Mouse (Mus musculus): Measurements from ENCODE around the gene Rnf144b.

Rnf144b gene

DNA sequence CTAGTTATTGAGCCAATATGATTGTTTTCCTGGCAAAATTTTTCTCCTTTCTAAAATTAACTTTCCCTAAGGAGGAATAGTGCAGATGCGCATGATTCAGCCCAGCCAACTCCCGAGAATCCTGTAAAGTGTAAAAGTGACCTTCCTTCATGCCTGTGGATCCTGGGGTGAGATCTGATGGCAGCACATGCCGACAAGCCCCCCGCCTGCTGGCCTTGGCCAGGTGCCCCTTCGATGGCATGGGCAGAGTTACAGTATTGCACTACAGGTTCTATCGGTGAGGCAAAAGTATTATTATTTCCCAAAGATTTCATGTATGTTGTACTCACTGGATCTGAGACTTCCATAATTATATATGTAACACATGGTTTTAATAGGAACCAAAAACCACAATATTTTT is 2.5 kb downstream of the Rnf144b start:
- DNase-seq (ENCODE audit: low spot score) = no peak

DNA sequence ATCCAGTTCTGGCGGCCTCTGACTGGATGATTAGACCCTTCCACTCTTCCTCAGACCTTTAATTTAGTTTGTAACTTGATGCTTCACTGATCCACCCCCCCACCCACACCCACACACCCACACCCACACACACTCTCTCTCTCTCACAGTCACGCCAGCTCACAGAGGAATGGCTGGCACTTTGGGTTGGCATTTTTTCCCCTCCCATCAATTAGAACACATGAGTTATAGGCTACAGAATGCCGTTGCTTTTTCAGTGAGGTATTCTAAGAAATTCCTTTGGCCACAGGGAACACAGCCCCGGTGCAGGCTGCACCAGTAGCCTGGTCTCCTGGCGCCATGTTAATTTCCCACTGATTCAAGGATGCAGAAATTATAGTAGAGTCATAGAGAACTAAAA is 3.1 kb downstream of the Rnf144b start:
- no peak for DNase-seq (ENCODE audit: low spot score)

DNA sequence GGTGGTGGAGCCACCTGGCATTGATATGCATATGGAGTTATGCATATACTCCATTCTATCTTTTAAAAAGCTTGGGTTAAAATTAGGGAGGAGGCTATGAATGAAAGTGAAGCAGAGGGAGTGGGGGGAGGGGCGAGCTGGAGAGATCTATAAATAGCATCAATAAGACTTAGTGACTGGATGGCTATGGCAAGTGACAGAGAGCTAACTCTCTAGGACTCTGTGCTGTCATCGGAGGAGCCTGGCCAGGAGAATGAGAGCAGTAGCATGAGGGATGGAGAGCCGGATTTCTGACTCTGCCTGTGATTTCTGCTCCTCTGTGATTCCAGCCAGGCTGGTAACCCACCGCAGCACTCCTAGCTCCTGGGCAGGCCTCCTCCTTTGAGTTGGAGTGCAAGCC is 6.6 kb downstream of the Rnf144b start:
- DNase-seq (ENCODE audit: low spot score) = no peak

DNA sequence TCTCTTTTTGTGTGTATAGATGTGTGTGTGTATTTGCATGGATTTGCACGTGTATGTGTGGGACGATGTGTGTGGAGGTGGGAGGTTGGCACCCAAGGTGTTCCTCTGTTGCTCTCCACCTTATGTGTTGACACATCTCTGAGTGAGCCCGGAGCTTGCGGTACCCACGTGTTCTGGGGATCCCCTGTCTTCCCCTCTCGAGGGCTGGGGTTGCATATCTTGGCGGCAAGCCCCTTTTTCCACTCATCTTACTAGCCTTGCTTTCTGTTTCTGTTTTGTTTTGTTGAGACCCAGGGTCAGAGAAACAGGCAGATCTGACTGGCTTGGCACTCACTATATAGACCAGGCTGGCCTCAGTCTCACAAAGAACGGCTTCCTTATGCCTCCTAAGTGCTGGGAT is 10.6 kb downstream of the Rnf144b start:
- DNase-seq (ENCODE audit: low spot score) = no peak

DNA sequence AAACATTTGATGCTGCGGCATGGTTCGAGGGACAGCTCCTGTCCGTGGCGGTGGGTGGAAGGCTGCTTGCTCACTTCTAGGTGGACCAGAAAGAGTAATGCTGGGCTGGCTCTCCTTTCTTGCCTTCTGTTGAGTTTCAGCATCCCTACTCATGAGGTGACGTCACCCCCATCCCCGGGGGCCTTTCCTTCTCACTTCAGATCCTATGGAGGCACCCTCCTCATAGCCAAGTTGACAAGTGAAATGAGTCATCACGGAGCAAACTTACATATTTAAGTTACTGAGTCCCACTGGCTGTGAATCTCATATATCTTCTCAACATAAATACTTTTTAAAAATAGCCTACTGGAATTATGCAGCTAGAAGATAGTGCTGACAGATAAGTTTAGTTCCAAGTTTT is 12.4 kb downstream of the Rnf144b start:
- DNase-seq (ENCODE audit: low spot score) = no peak

DNA sequence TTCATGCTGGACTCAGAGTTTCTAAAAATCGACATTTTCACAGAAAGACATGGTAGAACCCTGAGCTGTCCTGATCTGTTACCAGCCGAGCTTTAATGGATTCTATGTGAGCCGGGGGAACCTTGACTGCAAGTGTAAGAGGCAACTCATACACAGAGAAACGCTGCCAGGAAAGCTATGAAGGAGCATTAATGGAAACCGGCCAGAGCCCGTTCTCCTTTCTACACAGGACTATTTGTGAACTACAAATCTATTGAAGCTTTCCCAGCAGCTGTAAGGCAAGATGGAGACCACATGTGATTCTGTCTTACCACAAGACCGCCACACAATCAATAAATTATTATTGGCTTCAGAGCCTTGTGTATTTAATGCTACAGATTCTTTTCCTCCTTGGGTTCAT is 13.3 kb downstream of the Rnf144b start:
- DNase-seq (ENCODE audit: low spot score) = no peak

DNA sequence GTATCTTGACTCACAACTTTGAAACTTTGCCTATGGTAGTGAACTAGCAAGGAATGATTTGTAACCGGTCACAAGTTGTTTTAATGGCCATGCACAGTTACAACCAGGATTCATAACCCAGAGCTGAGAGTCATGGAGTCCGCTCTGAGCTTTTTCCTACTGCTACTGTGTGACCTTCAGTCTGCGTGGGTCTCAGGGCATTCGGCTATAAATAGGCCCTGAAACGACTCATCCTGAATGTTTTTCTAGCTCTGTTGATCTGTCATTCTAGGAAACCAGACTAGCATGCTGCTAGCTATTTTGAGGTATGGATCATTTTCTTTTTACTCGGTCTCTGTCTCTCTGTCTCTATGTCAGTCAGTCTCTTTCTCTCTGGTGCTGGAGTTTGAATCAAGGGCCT is 20.3 kb downstream of the Rnf144b start:
- no peak for DNase-seq (ENCODE audit: low spot score)

DNA sequence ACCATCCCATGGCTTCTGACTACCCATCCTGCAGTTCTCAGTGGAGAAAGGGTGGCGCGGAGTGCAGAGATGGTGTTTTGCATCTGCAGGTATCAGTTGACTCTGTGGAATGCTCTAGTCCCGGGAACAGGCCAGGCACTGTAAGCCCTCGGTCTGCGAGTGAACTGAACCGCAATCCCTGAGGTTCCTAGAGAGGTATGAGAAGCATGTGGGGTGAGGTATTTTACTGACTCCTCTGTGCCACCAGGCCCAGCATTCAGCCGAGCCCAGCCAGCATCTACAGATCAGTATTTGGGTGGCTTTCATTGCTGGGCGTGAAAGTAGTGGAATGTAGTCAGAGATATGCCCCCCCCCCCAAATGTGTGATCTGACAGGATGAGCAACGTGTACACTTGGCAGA is 23.5 kb downstream of the Rnf144b start:
- DNase-seq (ENCODE audit: low spot score) = no peak

DNA sequence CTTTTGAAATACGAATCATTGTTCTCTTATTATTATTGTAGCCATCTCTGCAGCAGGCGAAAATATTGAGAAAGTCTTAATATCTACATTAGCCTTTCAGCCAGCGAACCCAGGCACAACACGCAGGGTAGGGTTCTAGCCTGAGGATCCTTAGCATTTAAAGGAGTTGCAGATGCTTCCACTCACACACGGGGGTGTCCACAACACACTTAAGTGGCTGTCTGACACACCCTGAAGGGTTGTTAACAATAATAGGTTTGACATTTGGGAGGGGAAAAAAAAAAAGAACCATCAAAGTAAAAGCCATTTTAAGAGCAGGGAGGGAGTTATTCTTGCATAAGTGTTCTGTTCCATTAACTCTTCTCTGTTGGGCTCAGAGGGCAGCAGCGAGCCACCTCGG is 23.9 kb downstream of the Rnf144b start:
- no peak for DNase-seq (ENCODE audit: low spot score)

DNA sequence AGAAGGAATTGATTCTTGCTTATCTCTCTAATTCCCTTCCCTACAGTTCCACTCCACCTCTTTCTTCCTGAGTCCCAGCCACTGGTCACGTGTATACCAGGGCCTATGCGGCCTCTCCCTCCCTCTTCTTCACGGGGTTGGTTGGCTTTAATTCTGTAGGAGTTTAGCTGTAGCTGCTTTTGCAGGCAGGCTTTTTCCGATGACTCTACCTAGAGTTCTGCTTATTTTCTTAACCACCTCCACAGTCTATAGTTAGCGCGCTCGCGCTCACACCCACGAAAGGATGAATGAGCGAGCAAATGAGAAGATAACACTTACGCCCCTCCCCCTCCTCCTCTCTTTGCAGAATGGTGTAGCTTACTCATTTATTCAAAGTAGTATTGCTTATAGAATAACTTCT is 26.1 kb downstream of the Rnf144b start:
- DNase-seq (ENCODE audit: low spot score) = no peak

DNA sequence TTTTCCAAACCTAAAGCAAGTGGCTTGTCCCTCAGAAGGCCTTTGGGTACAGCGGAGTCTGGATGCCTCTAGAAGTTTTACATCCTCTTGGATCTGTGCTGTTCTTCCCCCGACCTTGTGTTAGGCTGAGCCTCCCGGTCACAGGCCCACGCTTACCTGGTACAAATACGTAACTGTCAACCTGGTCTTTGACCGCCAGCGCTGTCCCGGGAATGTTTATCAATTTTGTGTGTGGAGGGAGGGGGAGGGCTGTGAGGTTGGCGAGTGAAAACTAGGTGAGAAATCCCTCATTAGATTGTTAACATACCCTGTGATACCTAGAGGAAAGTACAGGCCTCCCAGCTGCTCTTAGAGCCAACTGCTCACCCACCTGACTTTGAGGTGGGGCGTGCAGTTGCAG is 27.5 kb downstream of the Rnf144b start:
- no peak for DNase-seq (ENCODE audit: low spot score)

DNA sequence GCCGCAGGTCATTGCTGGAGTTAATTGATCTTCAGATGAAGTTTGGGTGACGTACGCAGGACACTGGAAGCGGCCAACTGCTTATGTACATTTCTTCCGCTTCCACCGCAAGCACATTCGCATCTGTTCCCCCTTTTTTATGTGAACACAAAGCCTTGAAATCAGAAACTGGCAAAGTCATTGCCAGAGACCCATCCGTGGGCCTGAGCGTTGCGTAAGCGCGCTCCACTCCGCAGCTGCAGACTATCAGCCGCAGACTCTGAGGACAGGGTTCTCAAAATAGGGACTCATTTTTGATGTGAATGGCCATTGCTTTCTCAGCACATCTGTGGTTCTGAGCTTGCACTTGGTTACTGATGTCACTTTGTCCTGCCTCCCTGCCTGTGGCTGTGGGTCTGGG is 28.6 kb downstream of the Rnf144b start:
- no peak for DNase-seq (ENCODE audit: low spot score)

DNA sequence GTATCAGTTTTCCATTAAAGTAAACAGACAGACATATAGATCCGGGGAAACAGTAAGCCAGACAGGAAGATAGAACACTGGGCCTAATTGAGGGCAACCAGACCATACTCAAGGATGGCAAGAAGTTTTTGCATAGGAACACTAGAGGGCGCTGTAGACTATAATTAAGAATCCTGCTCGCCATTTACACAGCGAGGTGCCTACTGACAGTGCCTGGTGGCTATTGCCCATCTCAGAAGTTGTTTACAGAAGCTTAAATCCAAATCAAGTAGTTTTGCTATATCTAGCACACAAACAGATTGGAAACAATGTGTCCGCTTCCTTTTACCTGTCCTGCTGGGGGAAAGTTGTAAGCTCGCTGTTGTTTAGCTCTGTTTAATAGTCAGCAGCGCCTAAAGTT is 29.9 kb downstream of the Rnf144b start:
- DNase-seq (ENCODE audit: low spot score) = no peak

DNA sequence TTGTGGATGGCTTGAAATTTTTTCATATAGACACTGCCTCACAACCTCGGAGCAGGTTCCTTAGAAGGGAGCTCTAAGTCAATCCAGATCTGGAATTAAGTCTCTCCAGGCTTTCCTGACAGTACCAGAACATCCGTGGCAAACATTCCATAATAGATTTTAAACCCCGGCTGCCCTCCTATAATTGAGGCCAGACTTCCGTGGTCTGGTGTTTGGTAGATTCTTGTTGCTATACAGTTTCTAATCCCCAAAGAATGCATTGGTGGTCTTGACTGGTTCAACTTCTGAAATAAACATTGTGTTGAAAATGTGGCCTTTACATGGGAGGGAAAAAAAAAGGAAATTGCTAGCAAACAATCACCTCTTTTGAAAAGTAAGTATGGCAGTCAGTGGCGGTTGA is 30.8 kb downstream of the Rnf144b start:
- no peak for DNase-seq (ENCODE audit: low spot score)

DNA sequence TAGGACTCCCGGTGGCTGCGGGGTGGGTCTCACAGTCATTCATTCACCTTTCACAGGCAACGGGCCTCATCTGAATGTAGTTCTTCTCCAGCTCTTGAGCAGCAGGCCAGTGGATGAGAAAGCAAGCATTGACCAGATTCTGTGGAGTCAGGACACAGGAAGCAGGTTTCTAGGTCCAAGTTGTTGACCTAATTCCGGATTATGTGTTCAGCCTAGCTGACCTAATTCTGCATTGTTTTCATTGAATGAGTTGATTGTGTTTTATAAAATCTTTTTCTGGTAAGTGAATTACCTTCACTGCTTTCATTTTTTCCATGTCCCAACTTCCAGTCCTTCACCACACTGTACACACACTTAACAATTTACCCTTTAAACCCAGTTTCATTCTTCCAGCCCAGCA is 32.4 kb downstream of the Rnf144b start:
- DNase-seq (ENCODE audit: low spot score) = no peak

DNA sequence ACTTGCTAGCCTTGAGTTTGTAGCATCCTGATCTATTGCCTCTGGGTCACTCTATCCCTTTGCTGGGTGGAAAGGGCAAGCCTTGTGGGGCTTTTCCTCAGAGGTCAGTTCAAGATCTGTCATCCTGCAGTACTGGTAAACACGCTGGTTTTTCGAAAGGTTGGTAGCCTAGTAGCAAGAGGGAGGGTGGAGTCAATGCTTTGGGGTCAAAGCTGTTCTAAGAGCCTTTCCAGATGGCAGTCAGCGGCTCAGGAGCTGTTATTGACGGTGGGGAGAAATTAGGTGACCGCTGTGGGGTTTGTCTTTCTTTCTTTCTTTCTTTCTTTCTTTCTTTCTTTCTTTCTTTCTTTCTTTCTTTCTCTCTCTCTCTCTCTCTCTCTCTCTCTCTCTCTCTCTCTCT is 34.4 kb downstream of the Rnf144b start:
- DNase-seq (ENCODE audit: low spot score) = no peak

DNA sequence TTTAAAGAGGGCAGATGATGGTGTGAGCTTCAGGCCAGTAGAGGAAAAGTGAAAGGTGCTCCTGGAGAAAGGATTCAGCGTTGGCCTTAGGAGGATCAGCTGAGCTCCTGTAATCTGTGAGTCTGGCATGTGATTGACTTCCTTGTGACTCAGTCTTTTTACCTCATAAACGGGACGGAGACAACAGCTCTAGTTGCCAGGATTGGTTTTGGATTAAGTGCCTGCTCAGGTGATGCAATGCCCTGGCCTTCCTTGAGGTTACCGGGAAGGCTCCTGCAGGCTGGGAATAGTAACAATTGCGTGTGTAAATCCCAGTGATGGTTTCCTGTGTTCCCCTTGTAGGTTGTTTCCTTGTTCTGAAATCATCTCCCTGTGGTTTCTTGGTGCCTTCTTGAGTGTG is 39.5 kb downstream of the Rnf144b start:
- DNase-seq (ENCODE audit: low spot score) = no peak

DNA sequence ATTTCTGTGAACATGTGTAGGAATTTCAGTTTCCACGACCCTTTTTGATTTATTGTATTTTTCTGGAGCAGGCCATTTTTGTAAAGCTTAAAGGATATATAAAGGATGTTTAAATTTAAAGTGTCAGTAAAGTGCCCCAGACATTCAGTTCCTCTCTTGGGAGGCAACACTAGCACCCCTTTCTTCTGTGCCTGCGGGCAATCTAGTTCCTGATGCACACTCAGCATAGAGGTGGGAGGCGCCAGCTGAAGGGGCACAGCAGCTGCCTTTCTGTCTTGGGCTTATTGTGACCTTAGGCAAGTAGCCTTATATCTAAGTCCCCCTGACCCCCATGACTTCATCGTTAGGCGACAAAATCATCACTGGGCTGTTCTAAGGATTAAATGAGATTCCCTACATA is 42.3 kb downstream of the Rnf144b start:
- DNase-seq (ENCODE audit: low spot score) = no peak

DNA sequence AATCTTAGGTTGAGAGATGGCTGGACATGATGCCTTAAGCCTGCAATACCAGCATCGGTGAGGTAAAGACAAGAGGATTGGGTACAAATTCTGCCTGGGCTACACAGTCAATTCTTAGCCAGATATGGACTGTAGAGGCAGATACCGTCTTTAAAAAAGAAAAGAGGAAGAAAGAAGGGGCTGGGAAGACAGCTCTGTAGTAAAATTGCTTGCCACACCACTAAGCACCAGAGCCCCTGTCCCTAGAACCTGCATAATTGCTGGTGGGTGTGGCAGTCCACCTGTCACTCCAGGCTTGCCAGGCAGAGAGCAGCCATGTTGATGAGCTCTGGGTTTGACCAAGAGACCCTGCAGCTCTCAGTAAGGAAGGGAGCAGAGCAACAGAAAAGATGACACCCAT is 42.8 kb downstream of the Rnf144b start:
- DNase-seq (ENCODE audit: low spot score) = no peak

DNA sequence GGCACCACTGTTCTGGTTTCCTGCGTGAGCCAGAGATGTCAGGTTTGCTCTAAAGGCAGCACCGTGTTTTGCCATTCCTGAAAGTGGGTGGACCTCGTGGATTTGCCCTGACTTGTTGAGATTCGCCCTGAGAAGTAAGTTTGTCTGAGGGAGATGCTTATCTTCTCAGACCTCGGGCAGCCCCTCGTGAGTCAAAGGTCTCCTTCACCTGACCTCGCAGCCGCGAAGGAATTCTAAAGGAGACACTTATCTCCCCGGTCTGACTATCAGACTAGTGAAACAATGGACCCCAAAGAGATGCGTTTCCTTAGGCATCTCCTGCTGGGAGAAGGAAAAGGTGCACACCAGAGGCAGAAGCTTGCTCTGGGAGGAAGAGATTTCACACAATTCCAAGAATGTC is 46.0 kb downstream of the Rnf144b start:
- no peak for DNase-seq (ENCODE audit: low spot score)

DNA sequence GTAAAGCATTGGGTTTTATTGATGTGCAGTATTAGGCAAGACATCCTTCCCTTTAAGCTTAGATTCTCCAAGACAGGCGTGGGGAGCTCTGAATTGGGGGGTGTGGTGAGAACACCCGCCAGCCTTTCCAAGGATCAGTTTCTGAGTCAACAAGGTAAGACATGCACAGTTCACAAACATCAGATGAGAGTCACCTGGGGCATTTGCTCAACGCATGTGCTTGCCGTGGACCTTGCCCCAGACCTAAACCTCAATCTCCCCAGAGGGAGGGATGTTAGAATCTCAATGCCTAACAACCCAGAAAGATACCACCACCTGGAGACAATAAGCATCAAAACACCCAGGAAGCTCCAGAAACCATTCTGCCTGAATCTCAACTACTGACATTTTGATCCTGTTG is 47.6 kb downstream of the Rnf144b start:
- DNase-seq (ENCODE audit: low spot score) = no peak

DNA sequence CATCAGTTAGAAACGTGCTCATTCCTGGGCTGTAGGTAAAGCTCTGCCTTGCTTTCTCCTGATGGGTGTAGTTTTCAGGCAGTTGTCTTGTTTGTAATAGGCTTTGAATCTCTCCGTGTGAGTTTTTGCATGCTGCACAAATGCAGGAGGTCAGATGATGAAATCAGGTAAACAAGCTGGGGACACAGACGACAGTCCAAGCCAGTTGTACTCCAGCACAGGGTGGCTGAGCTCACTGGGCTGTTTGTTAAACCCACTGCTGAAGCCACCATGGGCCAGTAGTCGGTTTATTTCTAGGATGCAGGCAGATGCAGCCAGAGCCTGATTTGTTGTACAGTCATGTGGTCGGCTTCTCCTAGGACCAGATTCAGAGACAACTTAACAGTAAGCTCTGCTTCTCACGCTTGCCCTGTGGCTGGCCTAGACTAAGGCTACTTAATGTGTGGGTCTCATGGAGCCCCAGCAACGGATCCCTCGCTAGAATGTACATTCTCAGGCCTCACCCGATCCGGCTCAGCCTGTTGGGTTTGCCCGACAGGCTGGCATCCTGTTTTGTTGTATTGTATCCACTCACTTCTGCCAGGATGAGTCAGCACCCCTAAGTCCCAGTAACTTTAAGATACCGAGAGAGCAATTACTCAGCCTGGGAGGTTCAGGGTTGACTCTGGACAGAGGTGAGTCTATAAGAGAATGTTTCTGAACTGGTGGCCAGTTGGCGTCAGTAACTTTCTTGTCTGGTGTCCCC is 48.5 kb downstream of the Rnf144b start:
- DNase-seq (ENCODE audit: low spot score) = no peak

DNA sequence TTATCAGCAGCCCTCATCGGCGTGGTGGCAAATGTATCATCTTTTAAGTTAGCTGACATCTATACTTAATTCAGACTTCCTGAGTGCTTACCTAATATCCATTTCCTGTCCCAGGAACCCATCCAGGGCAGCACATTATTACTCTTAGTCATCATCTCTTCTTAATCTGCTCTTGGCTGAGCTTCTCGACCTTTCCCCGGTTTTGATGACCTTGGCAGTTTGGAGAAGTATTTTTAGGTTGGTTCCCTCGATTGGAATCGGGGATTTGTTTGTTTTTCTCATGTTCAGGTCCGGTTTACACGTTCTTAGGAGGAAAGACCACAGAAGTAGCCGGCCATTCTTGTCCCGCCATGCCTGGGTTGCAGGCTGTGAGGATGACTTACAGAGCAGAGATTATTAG is 50.4 kb downstream of the Rnf144b start:
- no peak for DNase-seq (ENCODE audit: low spot score)

DNA sequence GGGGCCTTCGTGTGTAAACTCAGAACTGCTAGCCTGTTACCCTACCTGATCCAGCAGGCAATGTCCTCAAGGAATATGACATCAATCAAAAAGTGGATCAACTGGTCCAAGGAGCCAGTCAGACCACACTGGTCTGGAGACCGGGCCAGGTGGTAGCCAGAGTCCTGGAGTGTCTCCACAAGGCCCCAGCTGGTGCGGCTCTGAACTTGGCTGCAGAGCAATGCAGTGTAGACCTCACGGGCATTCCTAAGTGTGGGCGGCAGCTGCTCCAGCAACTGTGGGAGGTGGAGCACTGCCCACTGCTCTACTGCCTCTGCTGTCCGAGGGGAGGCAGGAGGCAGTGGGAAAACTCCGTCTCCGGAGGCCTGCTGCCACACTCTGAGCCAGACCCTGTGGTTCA is 55.7 kb downstream of the Rnf144b start:
- no peak for DNase-seq (ENCODE audit: low spot score)

DNA sequence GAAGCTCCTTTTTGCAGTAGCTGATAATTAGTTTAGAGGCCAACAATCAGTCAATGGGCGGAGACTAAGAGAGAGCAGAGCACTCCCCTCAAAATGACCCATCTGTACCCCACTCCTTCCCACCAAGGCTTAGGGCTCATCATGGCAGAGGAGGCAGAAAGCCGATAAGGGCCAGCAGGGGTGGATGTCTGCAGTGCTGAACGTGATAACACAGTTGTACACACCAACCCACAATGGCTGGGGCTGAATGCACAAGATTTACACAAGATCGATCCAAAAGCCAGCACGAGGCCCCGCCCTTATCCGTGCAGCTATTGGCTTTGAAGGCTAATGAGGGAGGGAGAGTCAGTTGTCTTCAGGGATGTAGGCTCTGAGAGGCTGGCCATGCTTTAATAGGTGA is 58.3 kb downstream of the Rnf144b start:
- no peak for DNase-seq (ENCODE audit: low spot score)

Data from ovary, postnatal 10 days (tissue).